Comparison of ENCODE assay signal across 8 mouse cellular contexts in the genomic region with DNA sequence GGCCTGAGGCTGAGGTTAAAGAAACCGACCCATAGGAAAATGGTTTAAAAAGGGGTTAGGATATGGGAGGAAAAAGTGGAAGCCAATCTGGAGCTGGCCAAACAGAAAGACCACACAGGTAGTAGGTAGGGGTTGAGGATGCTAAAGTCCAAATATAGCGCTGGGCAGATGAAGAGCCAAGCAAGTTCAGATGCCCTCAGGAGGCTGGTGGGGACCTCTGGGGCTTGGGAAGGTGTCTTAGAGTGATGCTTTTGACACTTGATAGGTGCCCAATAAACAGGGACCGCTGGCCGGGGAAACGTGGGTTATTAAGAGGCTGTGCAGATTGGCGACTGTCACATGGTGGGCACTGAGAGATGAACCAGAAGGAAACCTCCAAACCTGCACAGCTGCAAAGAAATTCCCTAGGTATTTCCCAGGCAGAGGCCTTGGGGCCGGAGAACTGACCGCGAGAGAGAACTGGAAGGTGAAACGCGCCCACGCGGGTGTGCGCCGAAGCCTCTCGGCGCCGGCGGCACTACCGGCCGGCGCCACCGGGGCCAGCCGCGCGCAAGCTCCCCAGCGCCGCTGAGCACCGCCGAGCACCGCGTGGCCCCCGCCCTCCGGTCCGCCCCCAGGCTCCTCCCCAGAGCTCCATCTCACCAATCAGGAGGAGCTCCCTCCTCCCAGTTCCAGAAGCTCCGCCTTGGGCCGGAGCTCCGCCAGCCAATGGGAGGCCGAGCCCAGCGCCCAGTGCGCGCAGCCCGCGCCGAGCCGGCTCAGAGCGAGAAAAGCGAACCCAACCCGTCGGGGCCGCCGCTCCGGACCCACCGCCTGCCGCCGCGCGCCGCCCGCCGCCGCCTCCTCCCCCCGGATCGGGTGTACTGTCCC. TPM values are rescaled to one million over a fixed set of nuclear protein-coding genes. Genes with fewer than 3 reads are reported as not detected.
DNase-seq lines count a peak whose midpoint lies in the region; ATAC-seq and TF ChIP-seq lines count a peak whose summit lies in the region.

A gene (plus strand): TSS at position 761 of the 870 bp plus-strand sequence.

- 2% methylated on average over 44 of the region's 64 CpGs for WGBS in forebrain, embryonic 11.5 days
- 3% methylated on average over 61 of the region's 64 CpGs for WGBS in heart, embryonic 16.5 days
- 3% methylated on average over 61 of the region's 64 CpGs for WGBS in liver, embryonic 13.5 days (ENCODE audit: insufficient replicate concordance)
- WGBS in stomach, embryonic 14.5 days, result 1% methylated on average over 60 of the region's 64 CpGs

- no peak for TF ChIP-seq CTCF in E14TG2a.4 (conservative IDR thresholded peaks at IDR 0.05; ENCODE audit: low read length)

- H3K36me3 ChIP-seq in E14TG2a.4 (ENCODE audit: insufficient read depth, low read length), result peaks cover 6% of the 10 kb centered on the region
- no peaks in the 10 kb centered on the region for H3K36me3 ChIP-seq in forebrain, embryonic 11.5 days (ENCODE audit: control insufficient read depth, insufficient read depth, low read length)
- no peaks in the 10 kb centered on the region for H3K36me3 ChIP-seq in heart, embryonic 16.5 days (ENCODE audit: control insufficient read depth, insufficient read depth)
- no peaks in the 10 kb centered on the region for H3K36me3 ChIP-seq in liver, embryonic 13.5 days
- H3K36me3 ChIP-seq in stomach, embryonic 14.5 days (ENCODE audit: control insufficient read depth, insufficient read depth, low read length), result no peaks in the 10 kb centered on the region

- peaks cover 35% of the 10 kb centered on the region for H3K27me3 ChIP-seq in E14TG2a.4 (ENCODE audit: insufficient read depth, low read length)
- H3K27me3 ChIP-seq in forebrain, embryonic 11.5 days (ENCODE audit: control insufficient read depth, insufficient read depth, low read length), result peaks cover 16% of the 10 kb centered on the region
- H3K27me3 ChIP-seq in heart, embryonic 16.5 days (ENCODE audit: control insufficient read depth, insufficient read depth, low read length), result peaks cover 4% of the 10 kb centered on the region; the same call in 1 of the 2 replicates
- H3K27me3 ChIP-seq in liver, embryonic 13.5 days, result peaks cover 51% of the 10 kb centered on the region
- no peaks in the 10 kb centered on the region for H3K27me3 ChIP-seq in stomach, embryonic 14.5 days (ENCODE audit: control insufficient read depth, insufficient read depth, low read length)

- H3K4me3 ChIP-seq in E14TG2a.4 (replicated peaks; ENCODE audit: low read length), result peak within 1 kb of the TSS; percentile 84
- H3K4me3 ChIP-seq in forebrain, embryonic 11.5 days (ENCODE audit: low read depth, low read length), result peak within 1 kb of the TSS; percentile 56
- H3K4me3 ChIP-seq in heart, embryonic 16.5 days (ENCODE audit: low read length), result peak within 1 kb of the TSS; percentile 70
- peak within 1 kb of the TSS; percentile 71 for H3K4me3 ChIP-seq in liver, embryonic 13.5 days (replicated peaks)
- H3K4me3 ChIP-seq in stomach, embryonic 14.5 days (ENCODE audit: low read depth, low read length), result peak within 1 kb of the TSS; percentile 49

- peak; percentile 85 for DNase-seq in c-Kit-positive CD71-positive TER-119-negative erythroid progenitor cells, embryonic 14.5 days (ENCODE audit: low read depth)
- peak; percentile 96 for DNase-seq in forebrain, embryonic 11.5 days (ENCODE audit: low spot score)
- DNase-seq in kidney, postnatal 25 days, result peak; percentile 93 to 98
- DNase-seq in liver, embryonic 13.5 days, result peak; percentile 91
- peak; percentile 90 to 91 for DNase-seq in natural killer cell, adult 2 months (ENCODE audit: low spot score in 2 of 2)

- peak within 1 kb of the TSS; percentile 55 for H3K9ac ChIP-seq in forebrain, embryonic 11.5 days (ENCODE audit: low read length)
- peak within 1 kb of the TSS; percentile 75 for H3K9ac ChIP-seq in heart, embryonic 16.5 days (ENCODE audit: low read length)
- peak within 1 kb of the TSS; percentile 72 for H3K9ac ChIP-seq in liver, embryonic 13.5 days
- peak within 1 kb of the TSS; percentile 28; the same call in 1 of the 2 replicates for H3K9ac ChIP-seq in stomach, embryonic 14.5 days (replicated peaks; ENCODE audit: low read depth, low read length)

- no peak within 1 kb of the TSS for H3K27ac ChIP-seq in forebrain, embryonic 11.5 days (ENCODE audit: low read depth, low read length)
- H3K27ac ChIP-seq in heart, embryonic 16.5 days (ENCODE audit: low read length), result peak within 1 kb of the TSS; percentile 45
- no peak within 1 kb of the TSS for H3K27ac ChIP-seq in liver, embryonic 13.5 days
- no peak within 1 kb of the TSS for H3K27ac ChIP-seq in stomach, embryonic 14.5 days (ENCODE audit: low read length)

- H3K9me3 ChIP-seq in E14TG2a.4 (ENCODE audit: low read length), result no peaks in the 10 kb centered on the region
- no peaks in the 10 kb centered on the region for H3K9me3 ChIP-seq in forebrain, embryonic 11.5 days (ENCODE audit: control insufficient read depth, low read length)
- no peaks in the 10 kb centered on the region for H3K9me3 ChIP-seq in heart, embryonic 16.5 days (replicated peaks; ENCODE audit: control insufficient read depth, low read length)
- no peaks in the 10 kb centered on the region for H3K9me3 ChIP-seq in liver, embryonic 13.5 days (replicated peaks)
- H3K9me3 ChIP-seq in stomach, embryonic 14.5 days (ENCODE audit: control insufficient read depth, low read depth, low read length), result no peaks in the 10 kb centered on the region

- peaks cover 24% of the 10 kb centered on the region for H3K4me1 ChIP-seq in E14TG2a.4 (replicated peaks; ENCODE audit: low read depth, low read length)
- H3K4me1 ChIP-seq in forebrain, embryonic 11.5 days (replicated peaks; ENCODE audit: control insufficient read depth, insufficient read depth, low read length), result no peaks in the 10 kb centered on the region
- H3K4me1 ChIP-seq in heart, embryonic 16.5 days (ENCODE audit: control insufficient read depth, insufficient read depth, low read length), result peaks cover 15% of the 10 kb centered on the region
- peaks cover 17% of the 10 kb centered on the region for H3K4me1 ChIP-seq in liver, embryonic 13.5 days (replicated peaks)
- peaks cover 16% of the 10 kb centered on the region; the same call in 1 of the 2 replicates for H3K4me1 ChIP-seq in stomach, embryonic 14.5 days (ENCODE audit: control insufficient read depth, insufficient read depth, low read length)

- ATAC-seq in forebrain, embryonic 11.5 days (replicated peaks; ENCODE audit: low FRiP score), result peak; percentile 100
- ATAC-seq in heart, embryonic 16.5 days (replicated peaks; ENCODE audit: extremely low read depth, insufficient read depth, low FRiP score), result peak; percentile 100
- peak; percentile 100 for ATAC-seq in liver, embryonic 13.5 days (ENCODE audit: low read depth)
- ATAC-seq in stomach, embryonic 14.5 days (ENCODE audit: insufficient number of reproducible peaks, insufficient read depth, low FRiP score, low read depth), result peak; percentile 99

- peak within 1 kb of the TSS; percentile 88 for H3K4me2 ChIP-seq in forebrain, embryonic 11.5 days (ENCODE audit: low read depth, low read length, severe bottlenecking)
- H3K4me2 ChIP-seq in heart, embryonic 16.5 days (ENCODE audit: low read depth, low read length), result peak within 1 kb of the TSS; percentile 74
- peak within 1 kb of the TSS; percentile 89 for H3K4me2 ChIP-seq in liver, embryonic 13.5 days
- H3K4me2 ChIP-seq in stomach, embryonic 14.5 days (replicated peaks; ENCODE audit: low read depth, low read length), result peak within 1 kb of the TSS; percentile 67

RNA-seq across cellular contexts. Expression of the gene that starts here (rescaled TPM):
- 0.40 and 0.61 TPM in 2 replicates for polyA plus RNA-seq in forebrain, embryonic 11.5 days (2014; fragmentation: Nextera tagmentation; extraction: Ambion mirVana)
- 1.6 and 2.0 TPM in 2 replicates for polyA plus RNA-seq in heart, embryonic 16.5 days (2015; fragmentation: Nextera tagmentation; extraction: Ambion mirVana)
- 0.54 and 0.60 TPM in 2 replicates for polyA plus RNA-seq in liver, embryonic 13.5 days (2015; fragmentation: Nextera tagmentation; extraction: Ambion mirVana)
- 2.6 and 3.8 TPM in 2 replicates for polyA plus RNA-seq in stomach, embryonic 14.5 days (2014; fragmentation: Nextera tagmentation; extraction: Ambion mirVana)

Comparison
In these comparisons a context has a peak if more than half of its experiments do, and no peak if none do; other contexts are left out.
1. Peak in DNase-seq, ATAC-seq, H3K4me3 ChIP-seq, H3K9ac ChIP-seq and H3K4me2 ChIP-seq in forebrain, embryonic 11.5 days; RNA of the gene not detected or under 1 TPM.
2. Peak in DNase-seq, ATAC-seq, H3K4me3 ChIP-seq, H3K9ac ChIP-seq and H3K4me2 ChIP-seq in liver, embryonic 13.5 days; RNA of the gene not detected or under 1 TPM.